Mouse (Mus musculus) cortical plate, adult 2 months (tissue): ENCODE data around the gene Sat2.
A peak's percentile ranks its signal among the peaks of the same experiment; 100 is the strongest.

ENCODE experiments used
- CTCF ChIP-seq: fragments of 200-500 bp; IDR thresholded peaks from 2 replicates; pipeline ENCODE4 v1.5.1; 2011; ENCODE audit warnings: mild to moderate bottlenecking, control low read depth, low read length; ENCODE audit not compliant: insufficient read depth; ENCODE audit errors: extremely low read depth
- POLR2A ChIP-seq: fragments of 200-500 bp; IDR thresholded peaks from 2 replicates; pipeline ENCODE4 v1.6.1; 2011; ENCODE audit warnings: mild to moderate bottlenecking, low read length, control low read depth; ENCODE audit not compliant: insufficient read depth; ENCODE audit errors: extremely low read depth

DNA sequence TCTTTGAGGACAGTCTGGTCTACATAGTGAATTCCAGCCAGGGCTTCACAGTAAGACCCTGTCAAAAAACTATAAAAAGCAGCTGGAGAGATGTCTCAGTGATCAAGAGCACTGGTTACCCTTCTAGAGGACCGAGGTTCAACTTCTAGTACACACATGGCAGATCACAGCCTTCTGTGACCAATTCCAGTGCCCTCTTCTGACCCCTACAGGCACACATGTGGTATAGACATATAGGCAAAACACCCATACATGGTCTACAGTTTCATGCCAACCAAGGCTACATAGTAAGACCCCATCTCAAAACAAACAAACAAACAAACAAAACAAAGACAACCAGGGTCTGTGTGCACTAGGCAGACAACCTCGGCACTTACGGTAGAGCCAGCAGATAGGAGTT is 46.6 kb upstream of the Sat2 start:
- peak; percentile 37 for TF ChIP-seq CTCF
- TF ChIP-seq POLR2A: no peak
